Mouse (Mus musculus) thymus, adult 2 months (tissue): ENCODE data around the gene C1qtnf5.

Experiments used
- CTCF ChIP-seq: fragments of 200-500 bp; IDR thresholded peaks from 2 replicates; pipeline ENCODE4 v1.5.1; 2012; ENCODE audit warnings: mild to moderate bottlenecking, control low read depth, low read length, moderate library complexity, borderline replicate concordance; ENCODE audit not compliant: control insufficient read depth, poor library complexity, insufficient read depth; ENCODE audit errors: extremely low read depth
- POLR2A ChIP-seq: fragments of 200-500 bp; IDR thresholded peaks from 2 replicates; pipeline ENCODE4 v1.6.1; 2012; ENCODE audit warnings: mild to moderate bottlenecking, low read length, control low read depth, moderate library complexity; ENCODE audit not compliant: control insufficient read depth, poor library complexity, insufficient read depth; ENCODE audit errors: extremely low read depth

DNA sequence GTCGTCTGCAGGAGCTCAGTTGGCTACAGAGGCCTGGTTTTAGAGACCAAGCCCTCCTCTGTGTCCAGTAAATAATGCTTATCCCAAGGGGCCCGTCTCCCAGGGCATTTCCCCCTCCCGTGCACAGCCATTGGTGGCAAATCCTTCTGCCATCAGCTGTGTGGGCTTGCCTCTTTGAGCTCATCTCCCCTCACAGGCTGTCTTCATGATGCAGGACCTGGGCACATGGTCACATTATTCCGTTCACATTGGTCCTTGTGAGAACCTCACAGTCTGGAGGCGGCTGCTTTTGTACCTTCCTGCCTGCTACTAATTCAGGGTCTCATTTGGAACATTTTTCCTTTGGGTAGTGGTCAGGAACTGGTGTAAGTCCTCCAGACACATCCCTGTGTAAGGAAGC, 34.9 kb downstream of the C1qtnf5 start:
- TF ChIP-seq CTCF (no peak), POLR2A (no peak)
